Mouse (Mus musculus) cerebellum, postnatal 10 days (tissue): Measurements from ENCODE around the gene Dbr1.
"Not testable (repeated sequence)": the region's sequence is repeated elsewhere in the genome, so short reads cannot be mapped to it uniquely, and the experiment has no call there.

Source experiments
- DNase-seq, 2 experiments: peaks; one replicate each; pipeline ENCODE4 v3.0.0; 2021; ENCODE audit warnings: mixed read lengths in 2 of 2

The Dbr1 gene

DNA sequence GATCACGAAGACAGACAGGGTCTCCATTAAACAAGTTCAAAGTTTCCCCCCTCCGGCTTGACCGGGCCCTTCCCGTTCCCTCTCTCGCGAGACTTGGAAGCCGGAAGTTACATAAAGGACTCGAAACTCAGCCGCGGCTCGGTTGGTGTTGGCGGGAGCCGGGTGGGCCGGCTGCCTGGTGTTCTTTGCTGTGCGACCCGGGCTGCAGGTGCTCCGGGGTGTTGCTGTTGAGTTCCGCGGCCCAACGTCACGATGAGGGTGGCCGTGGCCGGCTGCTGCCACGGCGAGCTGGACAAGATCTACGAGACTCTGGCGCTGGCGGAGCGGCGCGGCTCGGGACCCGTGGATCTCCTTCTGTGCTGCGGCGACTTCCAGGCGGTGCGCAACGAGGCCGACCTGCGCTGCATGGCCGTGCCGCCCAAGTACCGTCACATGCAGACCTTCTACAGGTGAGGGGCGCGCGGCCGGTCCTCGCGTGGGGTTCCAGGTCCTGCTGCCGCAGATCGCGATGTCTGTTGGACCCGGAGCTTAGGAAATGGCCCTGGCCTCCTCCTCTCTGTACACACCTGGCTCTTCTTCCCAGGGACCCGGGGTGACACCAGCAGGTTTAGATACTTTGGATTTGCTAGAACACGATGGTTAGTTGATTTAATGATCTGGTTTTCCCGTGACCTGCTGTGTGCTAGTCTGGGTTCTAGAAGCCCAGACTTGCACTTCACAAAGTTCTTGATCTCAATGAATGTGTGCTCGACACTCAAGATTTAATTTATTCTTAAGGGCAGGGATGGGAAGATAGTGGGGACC lies at the start of gene Dbr1:
TSS of gene Dbr1 (plus strand) at position 123 of the 804 bp plus-strand sequence.
- DNase-seq: peak; percentile 96

DNA sequence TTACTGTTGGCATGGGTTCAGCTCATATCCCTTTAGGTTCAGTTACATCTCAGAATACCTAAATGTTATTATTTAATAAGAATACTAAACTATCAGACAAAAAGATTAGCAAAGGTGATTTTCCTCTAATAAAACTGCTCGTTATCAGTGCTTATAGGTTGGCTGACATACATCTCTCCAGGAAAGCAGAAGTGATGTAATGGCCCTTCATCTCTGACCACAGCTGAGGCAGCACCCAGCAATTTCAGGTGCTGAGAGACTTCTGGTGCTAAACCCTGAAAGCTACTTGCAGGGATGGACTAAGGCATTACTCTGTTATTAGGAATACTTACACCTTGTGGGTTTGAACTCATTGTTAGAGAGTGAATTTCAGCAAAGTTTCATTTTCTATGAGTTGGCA lies 43.7 kb upstream of the Dbr1 start:
- DNase-seq: no peak

GRCm38 (mm10) chr9:99546259-99546658 lies 29.3 kb upstream of the Dbr1 start:
- DNase-seq: peak in 1 of 2 experiments; percentile 5

GRCm38 (mm10) chr9:99552068-99552467 lies 23.5 kb upstream of the Dbr1 start:
- peak in 1 of 2 experiments; percentile 5 for DNase-seq

DNA sequence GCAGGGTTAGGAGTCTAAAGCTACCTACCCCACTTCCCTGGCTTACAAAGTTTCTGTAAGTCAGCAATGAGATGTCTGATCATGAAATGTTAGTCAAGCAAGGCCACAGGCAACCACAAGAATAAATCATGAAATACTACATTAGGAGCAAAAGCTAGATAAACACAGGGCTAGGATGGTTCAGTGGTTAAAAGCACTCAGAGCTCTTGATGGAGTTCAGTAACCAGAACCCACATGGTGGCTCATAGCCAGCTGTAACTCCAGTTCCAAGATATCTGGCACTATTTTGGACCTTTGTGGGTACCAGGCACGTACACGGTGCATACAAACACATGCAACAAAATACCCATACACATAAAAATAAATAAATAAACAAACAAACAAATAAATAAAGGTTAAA lies 22.6 kb upstream of the Dbr1 start:
- no peak for DNase-seq

DNA sequence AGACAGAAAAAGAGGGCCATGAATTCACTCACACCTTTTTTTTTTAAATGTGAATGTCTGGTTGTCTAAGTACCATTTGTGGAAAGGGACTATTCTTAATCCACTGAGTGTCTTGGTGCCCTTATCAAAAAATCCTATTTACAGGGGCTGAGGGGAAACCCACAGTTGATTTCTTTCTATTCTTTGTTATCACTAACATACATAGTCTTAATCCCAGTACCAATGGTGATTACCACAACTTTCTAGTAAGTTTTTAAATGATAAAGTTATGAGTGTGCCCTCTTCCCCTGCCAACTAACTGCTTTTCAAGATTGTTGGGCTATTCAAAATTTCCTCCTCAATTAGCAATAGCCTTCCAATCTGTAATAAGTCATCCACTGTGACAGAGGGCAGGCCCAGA lies 21.5 kb upstream of the Dbr1 start:
- DNase-seq: no peak

DNA sequence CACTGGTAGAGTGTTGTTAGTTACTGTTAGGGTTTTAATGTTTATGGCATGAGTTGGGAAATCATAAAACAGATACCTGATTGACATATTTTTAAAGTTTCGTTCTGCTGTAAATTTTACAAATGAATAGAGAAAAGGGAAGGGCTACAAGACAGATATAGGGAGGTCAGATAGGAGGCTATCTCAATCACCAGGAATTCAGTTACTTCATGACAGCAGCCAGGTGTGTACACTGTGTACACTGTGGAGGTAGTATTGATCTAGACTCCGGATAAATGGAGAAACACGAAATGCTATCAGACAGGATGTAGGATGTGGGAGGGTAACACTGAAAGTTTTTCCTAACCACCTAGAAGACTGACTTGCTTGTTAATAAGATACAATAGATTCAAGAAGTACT lies 20.3 kb upstream of the Dbr1 start:
- DNase-seq: no peak

- no peak for DNase-seq
Measured at GRCm38 (mm10) chr9:99557580-99558300, 17.9 kb upstream of the Dbr1 start.

- no peak for DNase-seq
Measured at GRCm38 (mm10) chr9:99558824-99559556, 16.6 kb upstream of the Dbr1 start.

DNA sequence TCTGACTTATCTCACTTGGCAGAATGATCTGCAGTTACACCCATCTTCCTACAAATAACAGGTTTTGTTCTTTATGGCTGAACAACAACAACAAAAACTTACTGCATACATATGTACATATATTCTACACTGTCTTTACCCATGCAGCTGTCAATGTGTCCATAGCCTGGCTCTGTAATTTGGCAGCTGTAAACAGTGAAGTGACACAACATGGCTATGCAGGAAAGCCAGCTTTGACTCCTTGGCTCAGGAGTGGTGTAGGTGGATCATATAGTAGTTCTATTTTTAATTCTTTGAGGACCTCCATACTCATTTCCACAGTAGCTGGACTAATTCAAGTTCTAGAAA lies 16.1 kb upstream of the Dbr1 start:
- no peak for DNase-seq

- no peak for DNase-seq
Measured at GRCm38 (mm10) chr9:99560389-99560788, 15.2 kb upstream of the Dbr1 start.

- DNase-seq: peak; percentile 12 to 19
Measured at GRCm38 (mm10) chr9:99563714-99564113, 11.9 kb upstream of the Dbr1 start.

DNA sequence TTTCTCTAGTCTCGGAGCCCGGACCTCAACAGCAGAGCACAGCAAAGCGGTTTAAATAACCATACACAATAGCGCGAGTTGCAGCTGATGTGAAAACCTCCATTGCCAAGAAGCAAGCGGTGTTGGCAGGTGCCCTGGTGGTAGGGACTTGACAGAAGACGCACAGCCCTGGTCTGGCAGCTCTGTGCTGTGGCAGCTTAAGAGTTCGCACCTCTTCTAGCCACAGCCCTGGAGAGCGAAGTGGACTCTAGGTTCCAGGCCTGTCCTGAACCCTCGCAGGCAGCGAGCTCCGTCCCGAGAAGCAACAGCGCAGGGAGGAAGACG lies 7.6 kb upstream of the Dbr1 start:
- peak; percentile 71 to 72 for DNase-seq

DNA sequence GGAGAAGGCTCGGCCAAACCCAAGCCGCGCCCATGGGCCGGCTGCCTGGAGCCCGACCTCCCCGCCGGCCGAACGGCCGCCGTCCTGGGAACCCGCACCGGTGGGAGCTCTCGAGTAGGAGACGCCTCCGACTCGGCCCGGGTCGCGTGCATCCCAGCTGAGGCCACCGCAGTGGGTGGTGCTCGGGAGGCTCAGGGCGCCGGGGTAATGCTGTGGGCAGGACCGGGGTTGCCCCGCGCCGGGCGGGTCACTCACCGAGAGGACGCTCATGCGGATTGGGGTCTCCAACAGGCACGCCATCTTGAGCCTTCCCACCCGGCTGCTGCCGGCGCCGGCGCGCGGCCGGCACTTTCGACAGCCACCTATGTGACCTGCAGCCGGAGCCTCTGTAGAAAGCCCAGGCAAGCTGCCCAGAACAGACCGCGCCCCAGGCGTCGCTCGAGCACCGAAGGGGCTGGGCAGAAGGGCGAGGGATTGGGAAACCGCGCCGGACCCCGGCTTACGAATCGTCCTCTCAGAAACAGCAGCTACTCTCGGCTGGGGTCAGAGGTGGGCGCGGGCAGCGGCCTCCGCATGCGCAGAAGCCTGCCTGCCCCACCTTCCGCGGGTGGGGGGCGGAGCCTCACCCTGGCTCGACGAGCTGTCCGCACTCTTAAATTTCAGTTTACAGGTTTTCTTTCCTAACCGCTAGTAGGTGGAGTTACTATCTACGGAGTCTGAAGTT lies 7.1 kb upstream of the Dbr1 start, which contains the start of gene Armc8:
TSS of gene Armc8 (minus strand) at position 553 of the 724 bp plus-strand sequence.
- peak; percentile 95 to 96 for DNase-seq

- DNase-seq: no peak
Measured at GRCm38 (mm10) chr9:99569071-99569397, 6.6 kb upstream of the Dbr1 start.

- peak; percentile 59 to 60 for DNase-seq
Measured at GRCm38 (mm10) chr9:99580655-99581054, 5.1 kb downstream of the Dbr1 start.

- DNase-seq: peak; percentile 73 to 78
Measured at GRCm38 (mm10) chr9:99587505-99588202, 12.1 kb downstream of the Dbr1 start.

GRCm38 (mm10) chr9:99591144-99591543 lies 15.5 kb downstream of the Dbr1 start:
- no peak for DNase-seq

GRCm38 (mm10) chr9:99599127-99599526 lies 23.5 kb downstream of the Dbr1 start:
- not testable (repeated sequence) for DNase-seq

GRCm38 (mm10) chr9:99603566-99603965 lies 28.0 kb downstream of the Dbr1 start:
- DNase-seq: no peak

GRCm38 (mm10) chr9:99612202-99612601 lies 36.6 kb downstream of the Dbr1 start, which contains the start of gene A4gnt:
Gene A4gnt, plus strand, starts transcription at chr9:99612502.
- DNase-seq: no peak

DNA sequence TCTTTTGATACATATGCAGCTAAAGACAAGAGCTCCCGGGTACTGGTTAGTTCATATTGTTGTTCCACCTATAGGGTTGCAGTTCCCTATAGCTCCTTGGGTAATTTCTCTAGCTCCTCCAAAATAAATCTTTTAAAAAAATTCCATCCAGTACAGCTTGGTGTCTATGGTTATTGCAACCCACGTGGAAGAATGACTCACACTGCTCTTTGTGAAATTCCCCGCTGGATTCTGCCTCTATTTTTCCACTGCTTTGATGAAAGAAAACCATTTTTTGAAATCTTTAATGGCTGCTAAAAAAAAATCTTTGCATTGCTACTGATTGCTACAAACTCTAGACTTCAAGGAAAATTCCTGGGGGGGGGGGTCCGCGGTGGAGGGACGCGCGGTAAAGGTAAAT lies 44.1 kb downstream of the Dbr1 start:
- no peak for DNase-seq
